Mouse (Mus musculus) kidney, postnatal 0 days (tissue): ENCODE results near the gene Cblb. TPM values are rescaled to one million over a fixed set of nuclear protein-coding genes. Genes with fewer than 3 reads are reported as not detected.

Experiments used
- ATAC-seq: fragments of 200-750 bp; cut with Nextera tagmentation; replicated peaks from 2 replicates; pipeline ENCODE4 v1.8.0; 2017; ENCODE audit warnings: low read depth, moderate number of reproducible peaks, moderate TSS enrichment, moderate library complexity; ENCODE audit not compliant: low FRiP score
- DNase-seq: peaks from one replicate; pipeline ENCODE4 v3.0.0-alpha.2; 2016; ENCODE audit warnings: low spot score
- H3K27ac ChIP-seq: fragments of 300-500 bp; sonication (generic); 2 replicates; pipeline ENCODE4 v1.5.1; 2014; ENCODE audit warnings: mild to moderate bottlenecking
- H3K27me3 ChIP-seq: fragments of 300-500 bp; sonication (generic); 2 replicates; pipeline ENCODE4 v1.6.1; 2014; ENCODE audit warnings: low read length, mixed read lengths; ENCODE audit not compliant: insufficient read depth
- H3K36me3 ChIP-seq: fragments of 300-500 bp; sonication (generic); 2 replicates; pipeline ENCODE4 v1.6.1; 2014; ENCODE audit warnings: low read length, mixed read lengths; ENCODE audit not compliant: insufficient read depth
- H3K4me1 ChIP-seq: fragments of 300-500 bp; sonication (generic); replicated peaks from 2 replicates; pipeline ENCODE4 v1.6.1; 2014; ENCODE audit warnings: antibody characterized with exemption, low read length, mixed read lengths; ENCODE audit not compliant: insufficient read depth
- H3K4me2 ChIP-seq: fragments of 300-500 bp; sonication (generic); 2 replicates; pipeline ENCODE4 v1.6.1; 2014; ENCODE audit warnings: mild to moderate bottlenecking, low read length, moderate library complexity, mixed read lengths
- H3K4me3 ChIP-seq: fragments of 300-500 bp; sonication (generic); replicated peaks from 2 replicates; pipeline ENCODE4 v1.5.1; 2014; ENCODE audit warnings: low read depth, low read length
- H3K9ac ChIP-seq: fragments of 300-500 bp; sonication (generic); 2 replicates; pipeline ENCODE4 v1.6.1; 2014; ENCODE audit warnings: low read depth, low read length
- H3K9me3 ChIP-seq: fragments of 300-500 bp; sonication (generic); replicated peaks from 2 replicates; pipeline ENCODE4 v1.6.1; 2016; ENCODE audit warnings: low read length, inconsistent platforms, mixed read lengths
- CTCF ChIP-seq: IDR thresholded peaks from 2 replicates; pipeline ENCODE4 v1.5.1; 2016; ENCODE audit warnings: antibody characterized with exemption, low read depth, mild to moderate bottlenecking, moderate library complexity
- WGBS: fragments of 180-500 bp; shearing (Covaris S2); extraction: QIAGEN DNeasy Blood & Tissue Kit; methylation state at CpG from one replicate; pipeline ENCODE4 v1.1.7; 2014; 5-methylcytosine and 5-hydroxymethylcytosine counted together
- polyA plus RNA-seq: library from polyadenylated mRNA; unstranded; fragments of >200 nt; fragmentation: Nextera tagmentation; extraction: Ambion mirVana; gene quantifications from 2 replicates; pipeline ENCODE4 v1.2.1, GENCODE M21; 2015

Cblb gene
- polyA plus RNA-seq, 1 experiment from 2014 or later = 7.1 TPM

GRCm38 (mm10) chr16:52210844-52211606, 180.0 kb downstream of the Cblb start:
- Histone ChIP-seq H3K4me2 (no peak overlapping the region), H3K27ac (no peak overlapping the region), H3K36me3 (no peaks in the 10 kb centered on the region), H3K9me3 (no peaks in the 10 kb centered on the region), H3K4me3 (no peak overlapping the region), H3K27me3 (no peaks in the 10 kb centered on the region), H3K9ac (no peak overlapping the region), H3K4me1 (no peaks in the 10 kb centered on the region)
- ATAC-seq = no peak
- WGBS = 74% methylated on average over 8 of the region's 8 CpGs
- DNase-seq = no peak
- no peak for TF ChIP-seq CTCF

GRCm38 (mm10) chr16:52219069-52219468, 188.0 kb downstream of the Cblb start:
- peak; percentile 90 for TF ChIP-seq CTCF
- Histone ChIP-seq H3K9ac (no peak overlapping the region), H3K4me2 (no peak overlapping the region), H3K27ac (no peak overlapping the region), H3K4me3 (no peak overlapping the region), H3K36me3 (no peaks in the 10 kb centered on the region), H3K27me3 (no peaks in the 10 kb centered on the region), H3K9me3 (no peaks in the 10 kb centered on the region), H3K4me1 (no peaks in the 10 kb centered on the region)
- DNase-seq = peak; percentile 76
- ATAC-seq = 0 out of 2 replicates have a peak, but pooled peaks have one; percentile 52
- WGBS = 15% methylated on average over 2 of the region's 2 CpGs

DNA sequence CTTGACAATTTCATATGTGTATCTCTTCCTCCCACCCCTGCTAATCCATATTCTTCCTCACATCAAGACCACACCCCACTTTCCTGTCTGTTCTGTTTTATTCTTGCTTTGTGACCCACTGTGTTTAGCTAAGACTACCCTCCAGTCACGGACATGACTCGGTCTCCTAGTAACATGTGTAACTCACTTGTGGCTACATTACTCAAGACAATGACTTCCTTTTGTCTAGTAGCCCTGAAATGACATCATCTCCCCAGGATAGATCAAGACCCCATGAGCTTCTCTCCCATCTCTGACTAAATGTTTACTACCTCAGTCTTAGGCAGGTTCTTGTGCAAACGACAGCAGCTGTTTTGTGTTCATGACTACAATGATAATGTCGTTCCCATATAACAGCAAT, 191.9 kb downstream of the Cblb start:
- Histone ChIP-seq H3K4me2 (no peak overlapping the region), H3K9me3 (no peaks in the 10 kb centered on the region), H3K27me3 (no peaks in the 10 kb centered on the region), H3K4me3 (no peak overlapping the region), H3K4me1 (no peaks in the 10 kb centered on the region), H3K9ac (no peak overlapping the region), H3K36me3 (no peaks in the 10 kb centered on the region), H3K27ac (no peak overlapping the region)
- no peak for ATAC-seq
- no peak for DNase-seq
- WGBS = 76% methylated on average over 4 of the region's 4 CpGs
- no peak for TF ChIP-seq CTCF

GRCm38 (mm10) chr16:52229446-52229845, 198.4 kb downstream of the Cblb start:
- ATAC-seq (no peak), DNase-seq (no peak)
- H3K9me3 ChIP-seq = no peaks in the 10 kb centered on the region
- H3K9ac ChIP-seq = no peak overlapping the region
- no peak overlapping the region for H3K4me3 ChIP-seq
- H3K27me3 ChIP-seq = no peaks in the 10 kb centered on the region
- H3K27ac ChIP-seq = no peak overlapping the region
- 75% methylated on average over 7 of the region's 7 CpGs for WGBS
- TF ChIP-seq CTCF = no peak
- H3K4me1 ChIP-seq = no peaks in the 10 kb centered on the region
- H3K4me2 ChIP-seq = no peak overlapping the region
- no peaks in the 10 kb centered on the region for H3K36me3 ChIP-seq

DNA sequence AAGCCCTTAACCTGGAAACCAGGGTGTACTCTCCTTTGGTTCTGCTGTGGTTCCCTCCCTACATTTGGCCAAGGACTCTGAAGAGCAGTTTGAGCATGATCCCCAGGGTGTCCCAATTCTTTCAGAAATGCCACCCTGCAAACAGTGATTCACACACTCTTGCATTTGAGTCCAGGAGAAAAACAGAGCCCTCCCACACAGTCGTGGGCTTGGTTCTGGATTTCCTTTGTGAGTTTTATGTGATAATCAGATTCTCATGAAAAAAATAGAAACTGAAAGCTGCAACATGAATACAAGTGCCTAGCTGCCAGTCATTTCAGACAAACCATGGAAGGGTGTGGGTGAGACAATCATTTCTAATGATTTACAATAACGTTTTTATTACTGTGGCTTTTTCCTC, 198.9 kb downstream of the Cblb start:
- H3K27me3 ChIP-seq = no peaks in the 10 kb centered on the region
- no peak for TF ChIP-seq CTCF
- H3K4me3 ChIP-seq = no peak overlapping the region
- DNase-seq (no peak), ATAC-seq (no peak)
- no peaks in the 10 kb centered on the region for H3K36me3 ChIP-seq
- no peak overlapping the region for H3K27ac ChIP-seq
- H3K9ac ChIP-seq = no peak overlapping the region
- no peak overlapping the region for H3K4me2 ChIP-seq
- H3K4me1 ChIP-seq = no peaks in the 10 kb centered on the region
- H3K9me3 ChIP-seq = no peaks in the 10 kb centered on the region
- 53% methylated on average over 2 of the region's 2 CpGs for WGBS

- no peak overlapping the region for H3K4me3 ChIP-seq
- no peaks in the 10 kb centered on the region for H3K4me1 ChIP-seq
- ATAC-seq (peak; percentile 93), DNase-seq (no peak)
- H3K27me3 ChIP-seq = no peaks in the 10 kb centered on the region
- H3K9me3 ChIP-seq = no peaks in the 10 kb centered on the region
- H3K27ac ChIP-seq = peak overlapping the region; percentile 71
- no peak overlapping the region for H3K4me2 ChIP-seq
- no peak overlapping the region for H3K9ac ChIP-seq
- 51% methylated on average over 2 of the region's 2 CpGs for WGBS
- H3K36me3 ChIP-seq = no peaks in the 10 kb centered on the region
- TF ChIP-seq CTCF = no peak
Observed at GRCm38 (mm10) chr16:52242144-52242543, 211.1 kb downstream of the Cblb start.
